Mouse (Mus musculus) heart, embryonic 14.5 days (tissue): ENCODE data around the gene Hyal3. TPM values are rescaled to one million over a fixed set of nuclear protein-coding genes. Genes with fewer than 3 reads are reported as not detected.
"Not testable (repeated sequence)": the region's sequence is repeated elsewhere in the genome, so short reads cannot be mapped to it uniquely, and the experiment has no call there.

Experiments
- ATAC-seq: fragments of 200-750 bp; cut with Nextera tagmentation; 2 replicates; pipeline ENCODE4 v1.8.0; 2017; ENCODE audit warnings: low read depth, moderate TSS enrichment; ENCODE audit not compliant: insufficient number of reproducible peaks, insufficient read depth, low FRiP score
- H3K27ac ChIP-seq, 2 experiments: fragments of 200-500 bp in 1 of 2; fragments of 300-500 bp in 1 of 2; sonication (generic) in 1 of 2; replicated peaks in 1 of 2; 2 replicates each; pipeline ENCODE4 v1.5.1; 2012 to 2014; ENCODE audit warnings: low read depth in 2 of 2, low read length in 2 of 2, control low read depth in 1 of 2, mild to moderate bottlenecking in 1 of 2, mixed read lengths in 1 of 2; ENCODE audit not compliant: control insufficient read depth in 1 of 2, insufficient read depth in 1 of 2
- H3K27me3 ChIP-seq: fragments of 300-500 bp; sonication (generic); 2 replicates; pipeline ENCODE4 v1.6.1; 2014; ENCODE audit warnings: mild to moderate bottlenecking, low read length, control low read depth; ENCODE audit not compliant: control insufficient read depth, insufficient read depth
- H3K36me3 ChIP-seq: fragments of 300-500 bp; sonication (generic); 2 replicates; pipeline ENCODE4 v1.6.1; 2014; ENCODE audit warnings: mild to moderate bottlenecking, control low read depth, low read length, mixed read lengths; ENCODE audit not compliant: control insufficient read depth, insufficient read depth
- H3K4me1 ChIP-seq, 2 experiments: fragments of 200-500 bp in 1 of 2; fragments of 300-500 bp in 1 of 2; sonication (generic) in 1 of 2; 2 replicates each; pipeline ENCODE4 v1.6.1; 2012 to 2014; ENCODE audit warnings: low read length in 2 of 2, control low read depth in 1 of 2, mixed read lengths in 1 of 2; ENCODE audit not compliant: control insufficient read depth in 2 of 2, insufficient read depth in 2 of 2
- H3K4me2 ChIP-seq: fragments of 300-500 bp; sonication (generic); 2 replicates; pipeline ENCODE4 v1.6.1; 2014; ENCODE audit warnings: mild to moderate bottlenecking, low read length
- H3K4me3 ChIP-seq, 2 experiments: fragments of 200-500 bp in 1 of 2; fragments of 300-500 bp in 1 of 2; sonication (generic) in 1 of 2; 2 replicates each; pipeline ENCODE4 v1.5.1; 2012 to 2014; ENCODE audit warnings: low read length in 2 of 2, mild to moderate bottlenecking in 2 of 2, control low read depth in 1 of 2, low read depth in 1 of 2, moderate library complexity in 1 of 2; ENCODE audit not compliant: control insufficient read depth in 1 of 2, insufficient read depth in 1 of 2
- H3K9ac ChIP-seq: fragments of 300-500 bp; sonication (generic); 2 replicates; pipeline ENCODE4 v1.6.1; 2014; ENCODE audit warnings: mild to moderate bottlenecking, low read length
- H3K9me3 ChIP-seq: fragments of 300-500 bp; sonication (generic); 2 replicates; pipeline ENCODE4 v1.6.1; 2016; ENCODE audit warnings: low read length, control low read depth; ENCODE audit not compliant: control insufficient read depth
- WGBS: fragments of 180-500 bp; shearing (Covaris S2); extraction: QIAGEN DNeasy Blood & Tissue Kit; methylation state at CpG from one replicate; pipeline ENCODE4 v1.1.7; 2014; 5-methylcytosine and 5-hydroxymethylcytosine counted together
- polyA plus RNA-seq: library from polyadenylated mRNA; unstranded; fragments of >200 nt; fragmentation: Nextera tagmentation; extraction: Ambion mirVana; gene quantifications from 2 replicates; pipeline ENCODE4 v1.2.1, GENCODE M21; 2014

The Hyal3 gene
- polyA plus RNA-seq, 1 experiment from 2014 or later = 0.53 TPM

DNA sequence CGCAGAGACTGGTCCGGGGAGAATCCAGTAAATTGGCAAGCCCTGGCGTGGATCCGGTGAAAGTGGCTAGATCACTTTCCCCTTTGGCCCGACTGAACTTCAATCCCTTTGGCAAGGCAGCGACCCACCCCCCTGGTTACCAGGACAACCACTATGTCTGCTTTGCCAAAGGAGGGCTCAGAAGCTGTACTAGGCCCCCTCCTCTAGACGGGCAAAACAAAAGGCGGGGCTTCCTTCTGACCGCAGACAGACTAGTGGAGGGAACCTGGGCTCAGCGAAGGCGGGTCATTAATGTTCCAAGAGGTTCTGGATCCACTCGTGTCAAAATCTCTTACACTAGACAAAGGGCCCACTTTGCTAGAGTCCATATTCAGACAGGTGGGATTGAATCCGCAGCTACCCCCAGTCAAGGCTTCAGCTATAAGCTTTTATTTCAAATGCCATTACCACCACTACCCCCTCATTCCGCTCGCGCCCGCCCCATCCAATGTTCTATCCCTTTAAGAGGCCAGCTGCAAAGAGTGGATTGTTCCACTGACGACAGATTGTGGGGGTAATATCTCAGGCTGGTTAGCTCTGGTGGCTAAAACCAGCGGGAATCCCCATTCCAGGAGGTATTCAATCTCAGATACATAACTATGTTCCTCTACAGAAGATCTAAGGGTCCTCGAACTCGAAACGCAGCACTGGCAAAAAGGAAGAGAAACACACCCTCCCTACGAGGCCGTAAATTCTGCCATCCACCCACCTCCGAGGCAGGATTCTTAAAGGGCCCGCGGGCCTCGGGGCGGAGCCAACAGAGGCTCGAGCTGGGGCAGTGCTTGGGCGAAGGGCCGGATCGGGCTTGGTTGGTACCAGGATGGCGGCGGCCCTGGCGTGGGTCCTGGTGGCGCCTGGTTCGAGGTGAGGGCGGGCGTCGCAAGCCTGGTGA, 12.0 kb upstream of the Hyal3 start:
- Histone ChIP-seq H3K27me3 (no peaks in the 10 kb centered on the region), H3K4me1 (peaks cover 38 to 60% of the 10 kb centered on the region in 2 experiments), H3K9ac (peak overlapping the region; percentile 92), H3K27ac (peak overlapping the region; percentile 87 to 92), H3K4me2 (peak overlapping the region; percentile 97), H3K4me3 (peak overlapping the region; percentile 77 to 88), H3K36me3 (peaks cover 62% of the 10 kb centered on the region), H3K9me3 (no peaks in the 10 kb centered on the region)
- under 1% methylated on average over 41 of the region's 41 CpGs for WGBS
- ATAC-seq = peak; percentile 72

DNA sequence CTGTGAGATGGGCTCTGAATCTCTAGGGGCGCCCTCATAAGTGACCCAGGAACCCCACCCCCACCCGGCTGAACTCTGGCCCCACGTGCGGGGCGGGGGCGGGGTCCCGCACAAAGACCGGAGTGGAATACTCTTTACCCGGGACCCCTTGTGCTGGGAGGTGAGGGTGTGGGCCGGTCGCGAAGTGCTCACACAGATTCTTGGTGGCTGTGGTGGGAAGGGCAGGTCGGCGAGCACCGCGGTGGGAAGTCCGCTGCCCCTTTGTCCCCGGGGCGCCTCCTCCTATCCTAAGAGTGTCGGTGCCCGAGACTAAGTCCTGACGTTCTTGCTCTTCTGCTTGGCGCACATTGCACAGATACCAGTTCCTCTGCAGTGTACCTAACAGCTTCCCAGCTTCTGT, 11.3 kb upstream of the Hyal3 start:
- no peaks in the 10 kb centered on the region for H3K9me3 ChIP-seq
- peak overlapping the region; percentile 87 to 92 for H3K27ac ChIP-seq
- peak; percentile 3; the same call in 1 of the 2 replicates for ATAC-seq
- peak overlapping the region; percentile 92 for H3K9ac ChIP-seq
- peaks cover 60% of the 10 kb centered on the region for H3K36me3 ChIP-seq
- H3K4me2 ChIP-seq = peak overlapping the region; percentile 97
- H3K27me3 ChIP-seq = no peaks in the 10 kb centered on the region
- H3K4me1 ChIP-seq = peaks cover 32 to 53% of the 10 kb centered on the region in 2 experiments
- WGBS = under 1% methylated on average over 23 of the region's 23 CpGs
- peak overlapping the region; percentile 77 to 88 for H3K4me3 ChIP-seq

DNA sequence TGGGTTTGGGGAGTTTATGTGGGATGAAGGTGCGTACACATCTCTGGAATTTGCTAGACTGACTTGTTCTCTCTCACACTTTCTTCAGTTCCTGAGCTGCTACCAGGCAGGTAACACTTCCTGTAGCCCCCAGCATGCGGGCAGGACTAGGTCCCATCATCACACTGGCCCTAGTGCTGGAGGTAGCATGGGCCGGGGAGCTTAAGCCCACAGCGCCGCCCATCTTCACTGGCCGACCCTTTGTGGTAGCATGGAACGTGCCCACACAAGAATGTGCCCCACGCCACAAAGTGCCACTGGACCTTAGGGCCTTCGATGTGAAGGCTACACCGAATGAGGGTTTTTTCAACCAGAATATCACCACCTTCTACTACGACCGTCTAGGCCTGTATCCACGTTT, 10.6 kb upstream of the Hyal3 start:
- no peak for ATAC-seq
- H3K4me3 ChIP-seq = peak overlapping the region; percentile 77 to 88
- peak overlapping the region; percentile 87 to 92; a peak in 3 of 4 replicates for H3K27ac ChIP-seq
- H3K27me3 ChIP-seq = no peaks in the 10 kb centered on the region
- WGBS = 51% methylated on average over 13 of the region's 13 CpGs
- H3K4me1 ChIP-seq = peaks cover 32 to 48% of the 10 kb centered on the region in 2 experiments
- peak overlapping the region; percentile 92 for H3K9ac ChIP-seq
- peak overlapping the region; percentile 97 for H3K4me2 ChIP-seq
- H3K9me3 ChIP-seq = no peaks in the 10 kb centered on the region
- peaks cover 59% of the 10 kb centered on the region for H3K36me3 ChIP-seq

DNA sequence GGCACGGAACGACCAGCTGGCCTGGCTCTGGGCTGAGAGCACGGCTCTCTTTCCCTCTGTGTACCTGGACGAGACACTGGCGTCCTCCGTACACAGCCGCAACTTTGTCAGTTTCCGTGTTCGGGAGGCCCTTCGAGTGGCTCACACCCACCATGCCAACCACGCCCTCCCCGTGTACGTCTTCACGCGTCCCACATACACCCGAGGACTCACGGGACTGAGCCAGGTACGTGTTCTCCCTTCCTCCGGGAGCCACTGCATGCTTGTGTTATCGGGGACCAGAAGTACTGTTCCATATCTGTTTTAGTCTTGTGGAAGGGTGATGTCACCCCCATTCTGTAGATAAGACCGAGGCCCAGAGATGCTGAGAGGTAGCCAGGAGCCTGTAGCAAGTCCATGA, 9.8 kb upstream of the Hyal3 start:
- Histone ChIP-seq H3K4me1 (peaks cover 32 to 42% of the 10 kb centered on the region in 2 experiments), H3K27me3 (no peaks in the 10 kb centered on the region), H3K4me2 (peak overlapping the region; percentile 97), H3K9ac (peak overlapping the region; percentile 92), H3K36me3 (peaks cover 51% of the 10 kb centered on the region), H3K4me3 (peak overlapping the region; percentile 77 to 88), H3K27ac (peak overlapping the region in 1 of 2 experiments; percentile 92; a peak in 1 of 4 replicates), H3K9me3 (no peaks in the 10 kb centered on the region)
- 46% methylated on average over 21 of the region's 21 CpGs for WGBS
- no peak for ATAC-seq

DNA sequence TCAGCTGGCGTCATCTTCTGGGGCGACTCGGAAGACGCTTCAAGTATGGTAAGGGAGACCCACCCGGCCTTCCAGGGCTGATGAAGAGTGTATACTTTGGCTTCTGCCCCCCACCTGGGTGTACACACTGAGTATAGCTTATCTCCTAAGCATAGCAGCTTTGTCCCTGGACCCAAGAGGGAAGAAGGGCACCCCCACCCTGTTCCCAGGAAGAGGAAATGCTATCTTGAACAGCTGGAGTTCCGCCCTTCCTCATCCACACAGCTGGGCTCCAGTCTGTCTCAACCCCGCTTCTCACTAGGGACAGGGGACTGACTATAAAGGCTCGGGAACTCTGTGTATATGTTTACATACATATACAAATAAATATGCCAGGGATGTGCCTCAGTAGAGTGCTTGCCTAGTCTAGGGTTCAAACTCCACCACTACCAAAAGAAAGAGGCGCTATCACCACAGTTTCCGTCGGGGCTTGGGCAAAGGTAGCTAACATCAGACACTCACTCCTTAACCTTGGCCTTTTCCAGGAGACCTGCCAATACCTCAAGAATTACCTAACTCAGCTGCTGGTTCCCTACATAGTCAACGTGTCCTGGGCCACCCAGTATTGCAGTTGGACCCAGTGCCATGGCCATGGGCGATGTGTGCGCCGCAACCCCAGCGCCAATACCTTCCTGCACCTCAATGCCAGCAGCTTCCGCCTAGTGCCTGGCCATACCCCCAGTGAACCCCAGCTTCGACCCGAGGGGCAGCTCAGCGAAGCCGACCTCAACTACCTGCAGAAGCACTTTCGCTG, 8.9 kb upstream of the Hyal3 start:
- H3K4me1 ChIP-seq = peaks cover 34 to 41% of the 10 kb centered on the region in 2 experiments

DNA sequence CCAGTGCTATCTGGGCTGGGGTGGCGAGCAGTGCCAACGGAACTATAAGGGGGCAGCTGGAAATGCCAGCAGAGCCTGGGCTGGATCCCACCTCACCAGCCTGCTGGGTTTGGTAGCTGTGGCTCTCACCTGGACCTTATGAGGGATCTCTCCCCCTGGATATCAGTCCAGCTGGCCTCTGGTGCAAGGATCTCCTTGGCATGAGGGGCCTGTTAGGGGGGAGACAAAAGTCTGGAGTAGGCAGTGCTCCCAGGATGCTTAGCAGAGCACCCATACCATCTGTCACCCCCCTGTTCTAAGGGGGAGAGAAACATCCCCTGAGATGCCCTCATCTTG, 8.3 kb upstream of the Hyal3 start:
- WGBS = 98% methylated on average over 2 of the region's 2 CpGs
- Histone ChIP-seq H3K9ac (no peak overlapping the region), H3K4me2 (no peak overlapping the region), H3K4me3 (no peak overlapping the region), H3K36me3 (peaks cover 45% of the 10 kb centered on the region), H3K27me3 (no peaks in the 10 kb centered on the region), H3K9me3 (no peaks in the 10 kb centered on the region), H3K27ac (no peak overlapping the region), H3K4me1 (peaks cover 40 to 42% of the 10 kb centered on the region in 2 experiments)
- no peak for ATAC-seq

More for the DNA sequence above, 8.9 kb upstream of the Hyal3 start:
- no peak overlapping the region; a peak in 1 of 4 replicates for H3K27ac ChIP-seq
- H3K9me3 ChIP-seq = no peaks in the 10 kb centered on the region
- H3K27me3 ChIP-seq = no peaks in the 10 kb centered on the region
- peak overlapping the region; percentile 92 for H3K9ac ChIP-seq
- peak overlapping the region; percentile 77 to 88; a peak in 3 of 4 replicates for H3K4me3 ChIP-seq
- H3K4me2 ChIP-seq = peak overlapping the region; percentile 97
- 88% methylated on average over 22 of the region's 22 CpGs for WGBS
- ATAC-seq = no peak
- H3K36me3 ChIP-seq = peaks cover 45% of the 10 kb centered on the region

DNA sequence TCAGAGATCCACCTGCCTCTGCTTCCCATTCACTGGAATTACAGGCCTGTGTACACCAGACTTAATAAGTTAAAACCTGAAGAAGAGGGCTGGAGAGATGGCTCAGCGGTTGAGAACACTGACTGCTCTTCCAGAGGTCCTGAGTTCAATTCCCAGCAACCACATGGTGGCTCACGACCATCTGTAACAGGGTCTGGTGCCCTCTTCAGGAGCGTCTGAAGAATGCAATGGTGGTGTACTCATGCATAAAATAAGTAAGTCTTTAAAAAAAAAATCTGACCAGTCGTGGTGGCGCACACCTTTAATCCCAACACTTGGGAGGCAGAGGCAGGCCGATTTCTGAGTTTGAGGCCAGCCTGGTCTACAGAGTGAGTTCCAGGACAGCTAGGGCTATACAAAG, 6.8 kb upstream of the Hyal3 start:
- Histone ChIP-seq H3K36me3 (peaks cover 45% of the 10 kb centered on the region), H3K4me1 (peaks cover 30 to 34% of the 10 kb centered on the region in 2 experiments)
- ATAC-seq, H3K9ac ChIP-seq, H3K4me3 ChIP-seq, H3K27me3 ChIP-seq, H3K4me2 ChIP-seq, H3K27ac ChIP-seq, H3K9me3 ChIP-seq: not testable (repeated sequence)
- 84% methylated on average over 6 of the region's 6 CpGs for WGBS
